Mouse (Mus musculus) MEL (cell line): Measurements from ENCODE around the gene Suox.

Experiments
- EP300 ChIP-seq, 2 experiments: IDR thresholded peaks; 2 replicates each; pipeline ENCODE4 v1.6.1; 2011; ENCODE audit warnings: improper control_type of control experiment in 2 of 2, low read length in 2 of 2, low read depth in 1 of 2, mild to moderate bottlenecking in 1 of 2
- JUND ChIP-seq: IDR thresholded peaks from 2 replicates; pipeline ENCODE4 v1.6.1; 2011; ENCODE audit warnings: low read depth, mild to moderate bottlenecking, improper control_type of control experiment, low read length
- MAFK ChIP-seq: IDR thresholded peaks from 2 replicates; pipeline ENCODE4 v1.6.1; 2011; ENCODE audit warnings: low read depth, mild to moderate bottlenecking, low read length, improper control_type of control experiment, borderline replicate concordance
- MAZ ChIP-seq: IDR thresholded peaks from 2 replicates; pipeline ENCODE4 v1.6.1; 2012; ENCODE audit warnings: low read depth, mild to moderate bottlenecking, inconsistent platforms, low read length, improper control_type of control experiment
- POLR2A ChIP-seq, 2 experiments: IDR thresholded peaks; 2 replicates each; pipeline ENCODE4 v1.6.1; 2011 to 2012; ENCODE audit warnings: low read length in 2 of 2, mild to moderate bottlenecking in 2 of 2, control low read depth in 1 of 2, improper control_type of control experiment in 1 of 2, low read depth in 1 of 2, moderate library complexity in 1 of 2; ENCODE audit not compliant: control insufficient read depth in 1 of 2, insufficient read depth in 1 of 2, poor library complexity in 1 of 2
- TAL1 ChIP-seq: IDR thresholded peaks from 2 replicates; pipeline ENCODE4 v1.6.1; 2012; ENCODE audit warnings: mild to moderate bottlenecking, inconsistent platforms, low read length, moderate library complexity, mixed read lengths
- USF2 ChIP-seq, 2 experiments: IDR thresholded peaks; 2 replicates each; pipeline ENCODE4 v1.6.1; 2011 to 2012; ENCODE audit warnings: improper control_type of control experiment in 2 of 2, low read length in 2 of 2, borderline replicate concordance in 1 of 2, inconsistent platforms in 1 of 2, low read depth in 1 of 2, mild to moderate bottlenecking in 1 of 2; ENCODE audit not compliant: insufficient read depth in 1 of 2

DNA sequence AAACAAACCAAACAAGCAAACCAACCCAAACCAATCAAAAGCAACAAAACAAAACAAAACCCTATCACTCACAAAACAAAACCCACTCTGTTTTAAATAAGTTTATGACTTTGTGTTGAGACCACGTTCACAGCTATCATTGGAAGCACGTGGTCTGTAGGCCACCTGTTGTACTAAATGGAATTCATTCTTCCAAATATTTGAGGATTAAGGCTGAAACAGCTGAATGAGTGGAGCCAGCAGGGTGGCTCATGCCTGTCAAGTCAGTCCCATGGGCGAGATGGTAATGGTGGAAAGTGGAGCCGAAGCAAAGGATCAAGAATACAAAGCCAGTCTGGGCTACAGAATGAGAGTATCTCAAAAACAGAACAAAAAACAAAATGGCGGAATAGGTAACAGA lies 26.8 kb upstream of the Suox start:
- TF ChIP-seq EP300 (IDR thresholded peaks at IDR 0.05; ENCODE audit: low read depth in 1 of 2, low read length in 2 of 2) (no peak), TAL1 (no peak), MAFK (no peak), JUND (no peak), POLR2A (IDR thresholded peaks at IDR 0.05; ENCODE audit: control insufficient read depth in 1 of 2, insufficient read depth in 1 of 2, low read depth in 1 of 2, low read length in 2 of 2, poor library complexity in 1 of 2) (no peak), MAZ (no peak), USF2 (IDR thresholded peaks at IDR 0.05; ENCODE audit: borderline replicate concordance in 1 of 2, insufficient read depth in 1 of 2, low read depth in 1 of 2, low read length in 2 of 2) (no peak)
